Mouse (Mus musculus): ENCODE measurements around the gene Mcrip2. TPM values are rescaled to one million over a fixed set of nuclear protein-coding genes. Genes with fewer than 3 reads are reported as not detected.

The Mcrip2 gene
- total and polyA plus RNA-seq, 2 experiments from 2014 or later: 29.9 to 39.5 TPM

GRCm38 (mm10) chr17:25842509-25842908, 26.1 kb downstream of the Mcrip2 start:
- 78% methylated on average over 3 of the region's 3 CpGs for WGBS
- H3K27me3 ChIP-seq (ENCODE audit: insufficient read depth, low read length): no peaks in the 10 kb centered on the region
- peaks cover 11% of the 10 kb centered on the region for H3K4me1 ChIP-seq (ENCODE audit: insufficient read depth, low read length)
- H3K4me3 ChIP-seq (ENCODE audit: low read depth, low read length): no peak overlapping the region
- no peak overlapping the region for H3K4me2 ChIP-seq (ENCODE audit: low read depth, low read length, poor library complexity, severe bottlenecking)
- H3K9ac ChIP-seq (replicated peaks; ENCODE audit: low read length, poor library complexity, severe bottlenecking): no peak overlapping the region
- TF ChIP-seq CTCF (IDR thresholded peaks at IDR 0.05): no peak
- H3K9me3 ChIP-seq (ENCODE audit: low read length): no peaks in the 10 kb centered on the region
- no peak for DNase-seq (ENCODE audit: low spot score)
- H3K36me3 ChIP-seq (ENCODE audit: insufficient read depth, low read length): peaks cover 38% of the 10 kb centered on the region
- ATAC-seq (ENCODE audit: low FRiP score): no peak
- H3K27ac ChIP-seq (ENCODE audit: low read depth, low read length): no peak overlapping the region

- TF ChIP-seq CTCF (IDR thresholded peaks at IDR 0.05): no peak
- no peak for ATAC-seq (ENCODE audit: low FRiP score)
- H3K27me3 ChIP-seq (ENCODE audit: insufficient read depth, low read length): no peaks in the 10 kb centered on the region
- H3K4me2 ChIP-seq (ENCODE audit: low read depth, low read length, poor library complexity, severe bottlenecking): no peak within 1 kb of the TSS
- no peaks in the 10 kb centered on the region for H3K9me3 ChIP-seq (ENCODE audit: low read length)
- H3K4me3 ChIP-seq (ENCODE audit: low read depth, low read length): no peak within 1 kb of the TSS
- peaks cover 37% of the 10 kb centered on the region for H3K36me3 ChIP-seq (ENCODE audit: insufficient read depth, low read length)
- DNase-seq (ENCODE audit: low spot score): no peak
- no peak within 1 kb of the TSS for H3K27ac ChIP-seq (ENCODE audit: low read depth, low read length)
- H3K9ac ChIP-seq (replicated peaks; ENCODE audit: low read length, poor library complexity, severe bottlenecking): no peak within 1 kb of the TSS
- peaks cover 15% of the 10 kb centered on the region for H3K4me1 ChIP-seq (ENCODE audit: insufficient read depth, low read length)
- WGBS: 94% methylated on average over 22 of the region's 22 CpGs
These were observed 27.3 kb downstream of the Mcrip2 start, which contains the start of gene Gm20683 for GRCm38 (mm10) chr17:25841117-25841880. Gm20683 (minus strand) TSS chr17:25841763.

- over 99% methylated on average over 6 of the region's 6 CpGs for WGBS
These were observed 28.0 kb downstream of the Mcrip2 start for GRCm38 (mm10) chr17:25840519-25840918.

GRCm38 (mm10) chr17:25839455-25840235, 28.9 kb downstream of the Mcrip2 start:
- H3K9me3 ChIP-seq (ENCODE audit: low read length): no peaks in the 10 kb centered on the region
- peaks cover 26% of the 10 kb centered on the region for H3K4me1 ChIP-seq (ENCODE audit: insufficient read depth, low read length)
- no peak for DNase-seq (ENCODE audit: low spot score)

More at GRCm38 (mm10) chr17:25840519-25840918, 28.0 kb downstream of the Mcrip2 start:
- Histone ChIP-seq H3K9me3 (ENCODE audit: low read length) (no peaks in the 10 kb centered on the region), H3K27me3 (ENCODE audit: insufficient read depth, low read length) (no peaks in the 10 kb centered on the region), H3K4me3 (ENCODE audit: low read depth, low read length) (no peak overlapping the region), H3K27ac (ENCODE audit: low read depth, low read length) (no peak overlapping the region), H3K4me2 (ENCODE audit: low read depth, low read length, poor library complexity, severe bottlenecking) (no peak overlapping the region), H3K36me3 (ENCODE audit: insufficient read depth, low read length) (peaks cover 37% of the 10 kb centered on the region), H3K9ac (replicated peaks; ENCODE audit: low read length, poor library complexity, severe bottlenecking) (no peak overlapping the region), H3K4me1 (ENCODE audit: insufficient read depth, low read length) (peaks cover 22% of the 10 kb centered on the region)
- no peak for DNase-seq (ENCODE audit: low spot score)
- TF ChIP-seq CTCF (IDR thresholded peaks at IDR 0.05): no peak
- no peak for ATAC-seq (ENCODE audit: low FRiP score)

GRCm38 (mm10) chr17:25838904-25839303, 29.7 kb downstream of the Mcrip2 start:
- no peak for TF ChIP-seq CTCF (IDR thresholded peaks at IDR 0.05)
- Histone ChIP-seq H3K27ac (ENCODE audit: low read depth, low read length) (no peak overlapping the region), H3K4me3 (ENCODE audit: low read depth, low read length) (no peak overlapping the region), H3K4me2 (ENCODE audit: low read depth, low read length, poor library complexity, severe bottlenecking) (no peak overlapping the region), H3K27me3 (ENCODE audit: insufficient read depth, low read length) (no peaks in the 10 kb centered on the region), H3K36me3 (ENCODE audit: insufficient read depth, low read length) (peaks cover 46% of the 10 kb centered on the region), H3K9me3 (ENCODE audit: low read length) (no peaks in the 10 kb centered on the region), H3K9ac (replicated peaks; ENCODE audit: low read length, poor library complexity, severe bottlenecking) (no peak overlapping the region), H3K4me1 (ENCODE audit: insufficient read depth, low read length) (peaks cover 33% of the 10 kb centered on the region)
- ATAC-seq (ENCODE audit: low FRiP score) (no peak), DNase-seq (ENCODE audit: low spot score) (no peak)
- WGBS: 95% methylated on average over 4 of the region's 4 CpGs

More at GRCm38 (mm10) chr17:25839455-25840235, 28.9 kb downstream of the Mcrip2 start:
- no peak for ATAC-seq (ENCODE audit: low FRiP score)
- Histone ChIP-seq H3K4me3 (ENCODE audit: low read depth, low read length) (no peak overlapping the region), H3K4me2 (ENCODE audit: low read depth, low read length, poor library complexity, severe bottlenecking) (no peak overlapping the region), H3K27me3 (ENCODE audit: insufficient read depth, low read length) (no peaks in the 10 kb centered on the region), H3K9ac (replicated peaks; ENCODE audit: low read length, poor library complexity, severe bottlenecking) (no peak overlapping the region), H3K27ac (ENCODE audit: low read depth, low read length) (no peak overlapping the region), H3K36me3 (ENCODE audit: insufficient read depth, low read length) (peaks cover 46% of the 10 kb centered on the region)
- 87% methylated on average over 14 of the region's 14 CpGs for WGBS
- no peak for TF ChIP-seq CTCF (IDR thresholded peaks at IDR 0.05)
